Mouse (Mus musculus): ENCODE data around the gene Casp7.
"Not testable (repeated sequence)": the region's sequence is repeated elsewhere in the genome, so short reads cannot be mapped to it uniquely, and the experiment has no call there.

The Casp7 gene

DNA sequence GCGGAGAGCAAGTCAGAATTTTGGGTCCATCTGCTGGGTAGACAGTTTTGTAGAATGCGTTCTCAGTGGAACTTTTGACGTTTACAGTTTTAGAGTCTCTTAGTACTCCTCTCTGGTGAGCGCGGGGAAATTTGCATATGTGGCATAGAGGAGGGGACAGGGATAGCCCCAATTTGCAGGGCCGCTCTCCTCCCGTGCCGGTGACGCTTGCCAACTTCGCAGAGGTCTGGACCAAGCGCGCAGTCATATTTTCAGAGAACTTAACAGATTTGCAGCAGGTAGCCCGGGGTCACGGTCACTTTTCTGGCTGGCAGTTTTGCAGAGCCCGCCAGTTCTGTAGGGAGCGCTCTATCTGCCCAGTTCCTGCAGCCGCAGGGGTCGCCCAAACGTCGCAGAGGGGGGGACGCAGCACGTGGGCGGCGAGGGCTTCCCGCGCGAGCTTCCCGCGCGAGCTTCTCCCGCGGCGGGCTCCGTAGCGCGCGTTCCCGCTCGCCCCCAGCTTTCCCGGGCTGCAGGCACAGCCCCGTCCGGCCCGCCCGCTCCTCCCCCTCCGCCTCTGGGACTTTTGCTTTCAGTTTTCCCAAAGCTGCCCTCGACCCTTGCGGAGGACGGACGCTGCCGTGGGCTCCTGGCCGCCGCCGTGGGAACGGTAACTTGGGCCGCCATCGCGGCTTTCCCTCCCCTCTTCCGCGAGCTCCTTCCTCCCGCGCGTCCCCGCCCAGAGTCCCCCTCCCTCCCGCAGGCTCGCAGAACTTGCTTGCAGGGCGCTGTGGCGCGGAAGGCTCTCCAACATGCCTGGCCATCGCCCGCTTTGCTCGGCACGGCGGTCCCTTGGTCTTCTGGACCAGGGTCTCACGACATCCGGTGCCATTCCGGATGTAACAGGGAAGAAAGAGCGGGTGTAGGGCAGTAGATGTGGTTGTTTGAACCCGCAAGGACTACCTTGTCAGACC lies at the start of gene Casp7:
TSS of gene Casp7 (plus strand) at position 461 of the 953 bp plus-strand sequence.
- no peak for DNase-seq

DNA sequence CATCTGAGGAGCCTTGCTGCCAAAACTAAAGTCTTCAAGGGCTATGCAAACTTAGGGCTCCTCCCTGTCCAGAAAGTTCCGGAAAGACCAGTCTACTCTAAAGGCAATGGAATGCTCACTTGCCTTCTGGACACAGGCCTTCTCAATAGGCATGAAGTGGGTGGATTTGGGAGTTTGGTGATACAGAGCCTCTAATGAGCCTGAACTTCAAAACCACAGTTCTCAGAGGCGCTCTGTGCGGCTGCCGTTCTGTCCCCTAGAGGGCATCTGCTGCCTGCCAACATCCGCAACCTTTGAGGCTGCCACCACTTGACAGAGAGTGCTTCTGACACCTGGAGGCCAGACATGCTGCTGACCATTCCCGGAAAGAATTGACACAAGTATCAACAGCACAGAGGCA lies 47.6 kb upstream of the Casp7 start:
- DNase-seq: no peak

DNA sequence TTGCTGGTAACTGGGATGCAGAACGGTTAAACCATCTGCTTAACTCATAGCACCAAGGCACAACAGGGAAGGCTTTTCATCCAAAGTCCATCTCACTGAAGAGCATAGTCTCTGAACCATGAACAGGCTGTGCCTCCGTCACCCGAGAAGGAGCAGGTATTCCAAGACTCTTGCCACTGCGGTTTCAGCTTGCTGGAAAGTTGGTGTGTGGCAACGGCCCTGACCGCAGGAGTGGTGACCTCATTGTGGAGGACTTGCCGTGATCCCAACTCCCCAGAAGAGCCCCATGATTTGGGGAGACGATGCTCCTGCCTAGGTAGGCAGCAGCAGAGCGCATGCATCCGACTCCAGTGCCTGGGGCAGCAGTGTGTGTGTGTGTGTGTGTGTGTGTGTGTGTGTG lies 43.2 kb upstream of the Casp7 start:
- no peak for DNase-seq

DNA sequence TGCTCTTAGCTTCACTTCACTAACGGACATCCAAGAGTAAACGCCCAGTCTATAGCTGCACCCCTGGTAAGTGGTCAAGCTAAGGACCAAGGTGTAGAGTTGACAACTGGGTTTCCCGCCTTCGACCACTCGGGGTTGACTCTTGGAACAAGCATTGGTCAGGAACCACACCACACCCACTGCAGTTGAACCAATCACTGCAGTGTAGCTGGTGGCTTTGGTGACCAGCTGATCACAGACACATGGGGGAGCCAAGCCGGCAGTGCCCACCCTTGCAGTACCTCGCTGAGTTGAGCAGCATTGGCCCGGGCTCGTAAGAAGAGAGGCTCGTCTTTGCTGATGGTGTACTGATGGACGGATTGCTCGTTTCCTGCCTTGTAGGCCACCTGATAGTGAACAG lies 41.7 kb upstream of the Casp7 start:
- DNase-seq: no peak

DNA sequence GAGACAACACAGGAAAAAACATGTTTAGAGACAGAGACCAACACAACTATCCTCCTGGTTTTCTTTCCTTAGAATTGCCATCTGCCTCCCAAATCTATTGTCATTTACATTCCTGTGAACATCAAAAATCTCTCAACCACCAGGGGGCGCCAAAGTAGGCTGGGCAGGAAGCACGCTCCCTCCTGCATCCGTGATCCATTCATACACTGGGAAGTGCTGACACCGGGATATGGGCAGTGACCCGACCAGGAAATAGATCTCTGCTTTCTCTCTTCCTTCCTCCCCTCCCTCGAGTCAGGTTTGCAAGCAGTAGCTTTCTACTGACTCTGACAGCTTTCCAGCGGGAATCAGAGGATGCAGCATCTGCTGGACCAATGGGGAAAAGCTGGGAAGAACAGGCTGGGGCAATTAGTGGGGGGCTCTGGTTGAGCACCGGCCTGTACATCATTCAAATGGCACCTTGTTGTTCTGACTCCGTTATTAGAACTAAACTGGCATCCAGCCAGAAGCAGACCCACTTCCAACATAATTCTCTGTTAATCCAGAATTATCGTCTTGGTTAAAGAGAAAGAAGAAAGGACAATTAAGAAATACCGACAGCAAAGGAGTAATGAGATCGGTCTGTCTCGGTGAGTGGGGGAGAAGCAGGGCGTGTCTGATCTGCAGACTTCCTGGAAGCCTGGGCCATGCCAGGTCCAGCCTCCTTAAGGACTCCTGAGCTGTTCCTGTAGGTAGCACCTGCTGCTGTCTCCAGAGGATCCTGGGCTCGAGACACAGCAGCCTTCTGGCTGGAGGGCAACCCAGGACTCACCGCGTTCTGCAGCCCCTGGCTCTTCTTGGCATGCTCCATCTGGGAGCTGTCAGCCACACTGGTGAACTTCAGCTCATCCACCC lies 40.2 kb upstream of the Casp7 start:
- DNase-seq: no peak

DNA sequence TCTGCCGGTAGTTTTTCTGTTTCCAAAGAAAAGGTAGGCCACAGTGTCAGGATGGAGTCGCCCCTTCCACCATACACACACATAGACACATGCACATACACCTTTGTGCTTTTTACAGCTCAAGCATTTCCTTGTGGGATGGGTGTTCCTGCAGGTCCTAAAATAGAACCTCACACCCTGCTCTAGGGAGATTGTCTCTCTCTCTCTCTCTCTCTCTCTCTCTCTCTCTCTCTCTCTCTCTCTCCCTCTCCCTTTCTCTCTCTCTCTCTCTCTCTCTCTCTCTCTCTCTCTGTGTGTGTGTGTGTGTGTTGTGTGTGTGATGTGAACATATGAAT lies 39.6 kb upstream of the Casp7 start:
- not testable (repeated sequence) for DNase-seq

DNA sequence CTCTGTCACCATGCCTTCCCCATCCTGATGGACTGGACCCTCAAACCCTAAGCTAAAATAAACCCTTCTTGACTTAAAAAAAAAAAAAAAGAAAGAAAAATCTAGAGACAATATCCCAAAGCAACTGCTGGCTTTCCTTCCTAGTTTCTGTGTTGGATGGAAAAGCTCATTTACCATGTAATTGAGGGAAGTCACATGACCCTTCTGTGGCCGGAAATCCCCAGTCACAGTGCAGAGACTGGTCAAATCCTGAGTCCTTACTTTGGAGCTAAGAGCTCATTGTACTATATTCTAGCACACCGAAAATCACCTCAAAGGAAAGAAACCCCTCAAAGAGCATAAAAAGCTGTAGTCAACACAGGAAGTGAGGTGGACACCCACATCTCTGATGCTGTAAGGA lies 38.0 kb upstream of the Casp7 start:
- no peak for DNase-seq

DNA sequence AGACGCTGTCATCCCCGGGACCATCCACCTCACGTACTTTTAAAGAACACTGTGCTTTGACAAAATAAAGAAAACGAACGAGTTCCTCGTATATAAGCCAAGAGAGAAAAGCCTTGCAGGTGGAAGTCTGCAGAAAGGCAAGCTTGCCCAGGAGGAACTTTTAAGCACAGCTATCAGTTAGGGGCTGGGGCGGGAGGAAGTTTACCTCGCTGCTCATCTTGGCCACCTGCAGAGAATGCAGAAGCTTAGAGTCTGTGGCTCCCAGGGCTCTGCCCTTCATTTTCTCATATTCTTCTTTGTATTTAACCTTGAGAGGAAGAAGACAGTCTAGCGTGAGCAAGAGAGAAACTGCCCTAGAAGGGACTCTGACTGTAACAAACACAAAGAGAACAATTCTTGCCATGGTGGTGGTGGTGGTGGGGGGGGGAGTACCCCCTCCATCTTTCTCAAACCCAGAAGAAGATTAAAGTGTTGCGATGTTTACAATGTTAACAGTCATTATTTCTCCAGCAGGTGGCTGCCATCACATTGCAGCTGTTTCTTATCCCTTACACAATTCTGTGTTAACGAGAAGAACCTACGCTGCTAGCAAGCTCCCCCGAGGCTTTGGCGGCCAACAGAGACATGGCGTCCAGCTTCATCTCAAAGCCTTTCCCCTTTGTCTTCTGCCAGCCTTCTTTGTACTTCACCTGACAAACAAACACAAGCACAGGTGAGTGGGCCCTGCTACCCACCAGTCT lies 33.0 kb upstream of the Casp7 start:
- no peak for DNase-seq

DNA sequence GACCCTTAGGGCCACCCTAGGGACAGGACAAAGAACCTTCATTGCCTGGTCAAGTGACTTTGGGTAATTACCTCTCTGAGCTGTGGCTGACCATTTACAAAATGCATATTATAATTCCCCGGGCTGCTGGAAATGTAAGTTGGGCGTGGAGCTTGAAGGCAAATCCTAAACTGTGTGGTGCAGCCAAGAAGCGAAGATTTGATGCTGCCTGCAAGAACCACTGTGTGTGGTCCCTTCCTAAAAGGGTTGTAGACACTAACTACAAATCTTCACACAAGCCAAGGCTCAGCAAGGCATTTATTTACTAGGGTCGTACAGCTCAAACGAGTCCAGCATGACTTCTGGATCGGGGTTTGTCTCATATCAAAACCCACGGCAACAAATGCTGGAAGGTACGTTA lies 32.4 kb upstream of the Casp7 start:
- no peak for DNase-seq

DNA sequence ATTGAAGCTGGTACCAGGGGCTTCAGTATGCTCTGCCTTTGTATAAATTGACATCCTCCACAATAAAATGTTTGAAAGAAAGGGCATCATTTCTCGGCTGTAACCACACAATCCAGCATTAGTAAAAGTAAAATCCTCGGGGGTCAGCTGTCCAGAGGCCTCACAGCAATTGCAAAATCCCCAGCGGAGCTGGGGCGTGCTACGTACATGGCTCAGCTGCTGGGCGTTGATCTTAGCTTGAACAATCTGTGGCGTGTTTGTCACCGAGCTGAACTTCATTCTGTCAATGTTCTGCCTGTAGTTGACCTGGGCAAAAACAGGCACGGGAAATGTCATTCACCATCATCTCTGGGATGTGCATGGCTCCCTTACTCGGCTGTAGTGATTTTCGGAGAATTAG lies 30.8 kb upstream of the Casp7 start:
- DNase-seq: no peak

DNA sequence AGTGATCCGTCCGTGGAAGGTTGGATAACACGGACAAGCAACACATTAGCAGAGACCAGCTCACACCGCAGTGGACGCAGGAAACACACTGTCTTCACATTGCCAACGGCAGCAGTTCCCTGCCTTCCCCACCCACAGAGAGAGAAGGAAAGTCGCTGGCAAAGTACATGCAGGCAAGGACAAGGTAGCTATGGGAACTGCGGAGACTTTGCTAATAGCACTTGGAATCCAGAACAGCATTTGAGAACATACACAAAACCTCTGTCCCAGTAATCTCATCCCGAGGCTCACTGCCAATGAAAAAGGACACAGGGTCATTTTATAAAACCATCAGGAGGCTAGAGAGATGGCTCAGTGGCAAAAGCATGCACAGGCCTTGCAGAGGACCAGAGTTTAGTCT lies 30.3 kb upstream of the Casp7 start:
- no peak for DNase-seq

DNA sequence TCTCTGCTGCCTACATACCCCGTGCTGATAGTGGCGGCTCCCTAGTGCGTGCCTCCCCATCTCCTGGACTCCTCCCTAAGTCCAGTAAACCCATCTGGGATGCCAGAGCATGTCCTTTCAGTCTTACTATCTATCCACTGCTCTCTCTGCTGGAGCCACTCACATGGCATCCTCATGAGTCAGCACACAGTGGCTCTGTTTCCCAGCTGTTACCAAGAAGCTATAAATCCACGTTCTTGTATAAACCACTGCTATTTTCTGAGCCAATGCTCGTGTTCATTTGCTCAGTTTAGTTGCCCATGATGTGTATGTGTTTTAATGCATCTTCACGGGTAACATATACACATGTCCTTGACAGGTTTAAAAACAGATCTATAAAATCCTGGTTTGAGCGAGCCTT lies 29.2 kb upstream of the Casp7 start:
- DNase-seq: no peak

DNA sequence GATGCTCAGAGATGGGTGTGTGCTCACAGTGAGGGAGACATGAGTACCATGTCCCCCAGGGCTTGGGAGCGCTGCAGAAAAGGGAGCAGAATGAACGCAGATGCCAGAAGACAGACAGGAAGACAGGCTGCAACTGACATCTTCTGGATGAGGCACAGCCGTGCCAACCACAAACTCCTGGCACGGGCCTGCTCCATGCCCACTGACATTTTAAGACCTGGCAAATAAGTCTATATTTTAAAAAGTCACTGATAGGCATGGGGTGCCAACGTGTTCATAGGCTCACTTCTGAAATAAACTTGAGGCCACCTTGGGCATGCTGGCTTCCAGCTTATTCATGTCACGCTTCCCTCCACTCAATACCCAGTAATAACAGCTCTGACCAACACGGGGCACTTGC lies 28.0 kb upstream of the Casp7 start:
- DNase-seq: no peak

DNA sequence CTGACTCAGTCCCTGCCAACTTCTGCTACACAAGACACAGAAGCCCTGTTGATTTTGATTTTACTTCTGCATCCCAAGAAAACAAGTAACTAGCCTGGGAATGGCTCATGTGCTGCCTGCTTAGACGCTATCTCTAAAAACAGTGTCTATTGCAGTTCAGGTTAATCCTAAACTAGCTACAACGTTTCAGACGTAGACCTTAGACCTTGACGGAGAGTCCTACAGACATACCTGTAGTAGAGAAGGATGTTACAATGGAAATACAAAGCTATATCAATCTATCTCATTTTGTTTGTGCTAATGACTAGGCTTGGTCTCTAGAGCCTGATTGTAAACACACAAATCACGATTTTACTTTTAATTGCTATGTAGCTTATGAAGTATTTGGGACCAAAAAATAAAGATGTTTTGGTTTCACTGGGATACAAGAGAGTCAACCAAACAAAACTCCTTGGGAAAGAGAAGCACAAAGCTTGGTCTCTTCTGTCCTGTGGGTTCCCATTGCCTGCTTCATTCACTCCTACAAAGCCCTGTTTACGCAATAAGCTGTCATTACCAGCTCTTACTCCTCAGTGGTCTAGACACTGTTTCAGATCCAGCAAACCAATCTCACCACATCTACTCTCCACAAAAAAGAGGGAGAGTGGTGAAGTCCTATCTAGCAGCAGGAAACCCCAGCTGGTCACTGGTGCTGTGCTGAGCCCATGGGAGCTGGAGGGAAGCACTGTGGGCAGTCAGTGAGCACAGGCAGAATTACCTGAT lies 26.4 kb upstream of the Casp7 start:
- DNase-seq: no peak

DNA sequence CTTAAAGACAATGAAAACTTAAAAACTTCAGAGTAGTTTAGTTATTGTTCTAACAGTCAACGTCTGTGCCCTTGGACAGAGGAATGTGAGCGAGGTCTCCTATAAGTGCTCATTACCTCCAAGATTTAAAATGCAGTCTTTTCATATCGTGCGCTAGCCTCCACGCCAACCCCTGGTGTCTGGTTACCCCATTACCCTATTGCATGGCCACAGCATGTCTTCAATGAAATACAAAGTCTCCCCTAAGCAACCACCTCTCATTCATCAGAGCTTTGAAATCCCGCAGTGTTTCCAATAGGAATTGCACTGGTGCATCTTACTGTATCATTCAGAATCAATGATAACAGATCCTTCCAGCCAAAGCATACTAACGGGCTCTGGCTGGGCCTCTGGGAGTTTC lies 24.7 kb upstream of the Casp7 start:
- no peak for DNase-seq

DNA sequence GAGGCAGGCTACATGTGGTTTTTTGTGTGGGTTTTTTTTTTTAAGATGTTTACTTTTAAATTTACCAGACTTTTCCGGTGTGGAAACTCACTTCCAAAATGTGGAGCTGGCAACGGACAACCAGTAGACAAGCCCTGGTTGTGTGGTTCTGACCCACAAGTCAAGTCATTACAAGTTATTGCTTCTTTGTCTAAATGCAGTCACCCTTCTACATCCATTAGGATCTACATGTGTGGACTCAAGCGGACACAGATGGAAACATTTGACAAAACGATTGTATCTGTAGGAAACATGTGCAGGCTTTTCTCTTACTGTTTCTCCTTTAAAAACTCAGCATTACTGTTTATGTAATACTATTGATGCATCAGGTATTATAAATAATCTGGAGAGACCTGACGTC lies 23.7 kb upstream of the Casp7 start:
- no peak for DNase-seq

DNA sequence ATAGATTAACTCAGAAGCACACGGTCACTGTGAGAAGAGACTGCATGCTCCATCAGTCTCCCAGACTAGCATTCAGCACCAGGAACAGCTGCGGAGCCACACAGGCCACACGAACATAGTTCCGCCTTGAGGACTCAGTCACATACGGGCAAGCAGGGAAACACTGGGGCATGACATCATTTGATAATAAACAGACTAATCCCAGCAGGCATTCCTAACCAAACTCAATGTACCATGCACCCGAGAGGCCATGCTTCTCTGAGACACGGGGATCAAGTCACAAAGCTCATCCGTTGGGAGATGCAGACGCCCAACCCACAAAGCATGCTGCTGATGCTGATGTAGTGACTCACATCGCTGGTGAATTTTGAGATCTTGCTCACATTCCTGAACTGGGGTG lies 22.9 kb upstream of the Casp7 start:
- no peak for DNase-seq

DNA sequence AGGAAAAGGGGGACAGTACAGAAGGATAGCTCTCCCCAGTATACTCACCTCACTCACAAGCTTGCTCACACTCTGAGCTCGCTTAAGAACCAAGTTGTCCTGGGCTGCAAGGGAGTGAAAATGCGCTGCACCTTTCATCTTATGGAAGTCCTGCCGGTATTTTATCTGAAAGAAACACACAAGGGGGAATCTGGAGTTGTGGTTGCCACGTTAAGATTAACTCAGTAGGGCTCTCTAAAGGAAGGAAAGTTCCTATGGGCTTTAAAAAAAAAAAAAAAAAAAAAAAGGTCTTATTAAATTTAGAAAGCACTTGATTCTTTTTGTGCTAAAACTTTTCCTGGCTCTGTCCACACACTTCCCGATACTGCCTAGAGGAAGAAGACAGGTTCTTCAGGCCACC lies 18.9 kb upstream of the Casp7 start:
- DNase-seq: no peak

DNA sequence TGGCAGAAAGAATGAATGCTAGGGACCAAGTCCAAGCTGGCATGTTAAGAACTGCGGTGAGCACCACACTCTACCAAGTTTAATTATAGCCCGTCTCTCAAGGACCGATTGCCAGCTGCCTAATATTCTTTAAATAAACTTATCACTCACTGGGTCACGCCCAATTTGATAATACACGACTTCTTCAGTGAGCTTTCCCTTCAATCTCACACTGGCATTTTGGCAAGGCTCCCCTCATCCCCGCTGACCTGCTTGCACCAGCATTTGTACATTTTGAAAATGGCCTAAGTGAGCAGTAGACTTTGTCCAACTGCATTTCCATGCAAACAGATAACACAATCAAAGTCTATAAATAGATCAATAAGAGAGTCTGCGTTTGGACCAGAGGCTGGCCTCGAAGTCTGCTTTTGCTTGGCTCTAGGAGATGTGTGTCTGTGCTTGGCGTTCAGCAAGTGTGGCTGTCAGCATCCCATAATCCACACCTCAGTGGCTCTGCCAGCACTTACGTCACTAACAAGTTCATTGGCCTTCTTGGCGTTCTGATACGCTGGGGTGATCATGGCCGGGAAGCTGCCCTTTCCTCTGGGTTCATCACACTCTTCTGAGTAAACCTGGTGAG lies 18.3 kb upstream of the Casp7 start:
- no peak for DNase-seq

DNA sequence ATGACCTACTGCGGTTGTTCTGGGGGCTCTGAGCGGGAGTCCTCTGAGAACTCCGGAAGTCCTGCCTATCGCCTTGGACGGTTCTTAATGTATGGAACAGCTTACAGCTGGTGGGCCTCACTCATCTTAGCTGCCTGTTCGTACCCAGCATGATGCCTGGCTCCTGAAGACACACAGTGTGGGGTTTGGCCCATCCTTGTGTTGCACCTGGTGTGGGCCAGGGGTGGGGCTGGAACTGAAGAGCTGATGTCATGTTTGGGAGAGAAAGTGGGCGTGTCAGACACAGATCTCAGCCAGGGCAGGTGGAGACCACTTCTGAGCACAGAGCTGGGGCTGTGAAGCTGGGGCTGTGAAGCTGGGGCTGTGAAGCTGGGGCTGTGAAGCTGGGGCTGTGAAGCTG lies 16.6 kb upstream of the Casp7 start:
- no peak for DNase-seq

DNA sequence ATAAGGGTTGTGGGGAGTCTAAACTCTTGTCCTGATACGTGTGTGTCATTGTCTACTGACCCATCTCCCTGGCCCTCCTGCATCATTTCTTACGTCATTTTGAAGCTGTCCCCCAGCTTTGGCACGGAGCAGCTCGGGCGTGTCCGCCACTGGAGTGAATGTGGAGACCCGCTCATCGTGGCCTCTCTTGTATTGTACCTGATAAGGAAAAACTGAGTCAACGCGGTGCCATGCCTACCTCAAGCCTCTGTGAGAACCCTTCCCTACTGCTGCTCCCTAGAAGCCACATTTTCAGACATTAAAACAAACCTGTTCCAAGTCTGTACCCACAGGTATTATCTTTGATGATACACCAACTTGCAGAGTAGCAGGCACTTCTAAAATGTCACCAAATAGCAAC lies 15.5 kb upstream of the Casp7 start:
- no peak for DNase-seq

DNA sequence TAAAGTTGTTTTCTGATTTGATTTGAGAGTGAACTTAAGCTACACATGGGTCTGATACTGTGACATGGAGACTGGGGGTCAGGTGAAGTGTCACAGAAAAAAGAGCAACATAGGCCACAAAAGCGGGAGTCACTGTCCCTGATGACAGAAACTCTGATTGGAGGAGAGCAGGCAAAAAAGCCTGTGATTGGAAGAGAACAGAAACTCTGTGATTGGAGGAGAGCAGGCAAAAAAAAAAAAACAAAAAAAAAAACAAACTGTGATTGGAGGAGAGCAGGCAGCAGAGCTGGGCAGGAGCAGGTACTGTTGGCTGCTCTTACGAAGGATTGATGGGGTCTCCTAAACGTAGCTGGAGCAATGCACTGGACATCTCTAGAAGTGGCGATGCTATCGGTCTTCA lies 11.4 kb upstream of the Casp7 start:
- DNase-seq: no peak
